Comparison of ENCODE assay signal across 16 mouse cellular contexts in the genomic region with DNA sequence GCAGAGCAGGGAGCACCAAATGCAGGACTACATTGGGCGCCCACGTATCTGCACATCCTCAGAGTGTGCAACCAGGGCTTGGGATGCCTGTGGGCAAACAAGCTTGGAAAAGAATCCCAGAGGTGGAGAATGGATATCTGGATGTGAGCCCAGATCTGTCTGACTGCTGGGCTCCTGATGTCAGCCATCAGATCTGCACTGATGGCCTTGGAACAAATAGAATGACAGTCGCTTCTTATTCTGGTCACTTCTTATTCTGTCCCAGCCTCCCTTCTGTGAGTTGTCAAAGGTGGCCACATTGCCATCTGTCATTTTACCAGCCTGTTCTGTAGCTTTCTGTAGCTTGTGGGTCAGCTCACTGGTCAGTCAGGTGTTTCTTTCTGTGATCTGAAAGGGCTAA. TPM values are rescaled to one million over a fixed set of nuclear protein-coding genes. Genes with fewer than 3 reads are reported as not detected.
DNase-seq lines count a peak whose midpoint lies in the region; ATAC-seq and TF ChIP-seq lines count a peak whose summit lies in the region.
"Had no signal": no experiment of that assay in that cellular context is flagged by ENCODE, and none has a peak within 500 bp of the region (broad histone marks: within the 10 kb centered on the region; RNA-seq: fewer than 3 reads in every experiment).

No protein-coding gene starts in this region.

- WGBS in hindbrain, embryonic 13.5 days = 91% methylated on average over 3 of the region's 3 CpGs
- WGBS in hindbrain, embryonic 11.5 days = 86% methylated on average over 3 of the region's 3 CpGs
- 73% methylated on average over 3 of the region's 3 CpGs for WGBS in midbrain, postnatal 0 days
- 80% methylated on average over 3 of the region's 3 CpGs for whole genome bisulfite sequencing in midbrain, embryonic 16.5 days
- 85% methylated on average over 3 of the region's 3 CpGs for WGBS in liver, embryonic 12.5 days (ENCODE audit: insufficient replicate concordance)

- no peaks in the 10 kb centered on the region for H3K27me3 ChIP-seq in hindbrain, embryonic 13.5 days
- H3K27me3 ChIP-seq in hindbrain, embryonic 11.5 days (ENCODE audit: control insufficient read depth, insufficient read depth, low read length) = no peaks in the 10 kb centered on the region
- H3K27me3 ChIP-seq in midbrain, postnatal 0 days (ENCODE audit: insufficient read depth, low read length) = no peaks in the 10 kb centered on the region
- H3K27me3 ChIP-seq in midbrain, embryonic 16.5 days (ENCODE audit: control insufficient read depth, insufficient read depth, low read depth, low read length) = no peaks in the 10 kb centered on the region
- peaks cover 5% of the 10 kb centered on the region; the same call in 1 of the 2 replicates for H3K27me3 ChIP-seq in liver, embryonic 12.5 days (replicated peaks)
- H3K27me3 ChIP-seq: kidney, embryonic 15.5 days; limb, embryonic 13.5 days; neural tube, embryonic 12.5 days had no signal

- no peak for TF ChIP-seq CTCF in midbrain, postnatal 0 days (IDR thresholded peaks at IDR 0.05)

- H3K4me3 ChIP-seq in hindbrain, embryonic 13.5 days = no peak overlapping the region
- no peak overlapping the region for H3K4me3 ChIP-seq in hindbrain, embryonic 11.5 days (ENCODE audit: low read depth, low read length)
- H3K4me3 ChIP-seq in midbrain, postnatal 0 days (ENCODE audit: low read depth, low read length) = no peak overlapping the region
- H3K4me3 ChIP-seq in midbrain, embryonic 16.5 days (ENCODE audit: low read depth, low read length) = no peak overlapping the region
- no peak overlapping the region for H3K4me3 ChIP-seq in liver, embryonic 12.5 days
- H3K4me3 ChIP-seq: kidney, embryonic 15.5 days; limb, embryonic 13.5 days; midbrain, embryonic 10.5 days; neural tube, embryonic 12.5 days had no signal

- ATAC-seq in hindbrain, embryonic 13.5 days (ENCODE audit: low FRiP score) = no peak
- no peak for ATAC-seq in hindbrain, embryonic 11.5 days (ENCODE audit: low FRiP score)
- no peak for ATAC-seq in midbrain, postnatal 0 days (ENCODE audit: low FRiP score)
- no peak for ATAC-seq in midbrain, embryonic 16.5 days
- ATAC-seq in liver, embryonic 12.5 days = no peak
- ATAC-seq: CD4-positive, CD25-positive, alpha-beta regulatory T cell, adult 4 months had no signal

- no peak for DNase-seq in hindbrain, embryonic 11.5 days (ENCODE audit: low spot score)
- DNase-seq in midbrain, postnatal 0 days (ENCODE audit: low spot score) = peak; percentile 32
- DNase-seq in cerebellum, adult 9-10 months = peak; percentile 77
- DNase-seq in ovary, adult 18-20 months (ENCODE audit: low spot score) = no peak
- DNase-seq: lung, adult 2 months; thymus, postnatal 36 days had no signal

- no peaks in the 10 kb centered on the region for H3K36me3 ChIP-seq in hindbrain, embryonic 13.5 days
- no peaks in the 10 kb centered on the region for H3K36me3 ChIP-seq in hindbrain, embryonic 11.5 days (ENCODE audit: control insufficient read depth, insufficient read depth, low read length)
- no peaks in the 10 kb centered on the region for H3K36me3 ChIP-seq in midbrain, postnatal 0 days (ENCODE audit: insufficient read depth, low read length)
- no peaks in the 10 kb centered on the region for H3K36me3 ChIP-seq in midbrain, embryonic 16.5 days (ENCODE audit: control insufficient read depth, insufficient read depth, low read length)
- H3K36me3 ChIP-seq in liver, embryonic 12.5 days = no peaks in the 10 kb centered on the region
- H3K36me3 ChIP-seq: kidney, embryonic 15.5 days; limb, embryonic 13.5 days; midbrain, embryonic 10.5 days; neural tube, embryonic 12.5 days had no signal

- peaks cover 13% of the 10 kb centered on the region; the same call in 1 of the 2 replicates for H3K4me1 ChIP-seq in hindbrain, embryonic 13.5 days (replicated peaks)
- 0 out of 2 replicates have a peak, but pooled peaks cover 2% of the 10 kb centered on the region for H3K4me1 ChIP-seq in hindbrain, embryonic 11.5 days (replicated peaks; ENCODE audit: control insufficient read depth, insufficient read depth, low read length)
- no peaks in the 10 kb centered on the region for H3K4me1 ChIP-seq in midbrain, postnatal 0 days (ENCODE audit: insufficient read depth, low read length)
- no peaks in the 10 kb centered on the region for H3K4me1 ChIP-seq in midbrain, embryonic 16.5 days (ENCODE audit: control insufficient read depth, insufficient read depth, low read length)
- no peaks in the 10 kb centered on the region for H3K4me1 ChIP-seq in liver, embryonic 12.5 days
- H3K4me1 ChIP-seq: limb, embryonic 13.5 days; neural tube, embryonic 12.5 days had no signal

- H3K4me2 ChIP-seq in hindbrain, embryonic 13.5 days = no peak overlapping the region
- no peak overlapping the region for H3K4me2 ChIP-seq in hindbrain, embryonic 11.5 days (replicated peaks; ENCODE audit: low read depth, low read length)
- H3K4me2 ChIP-seq in midbrain, postnatal 0 days (ENCODE audit: low read depth, low read length, poor library complexity, severe bottlenecking) = no peak overlapping the region
- H3K4me2 ChIP-seq in midbrain, embryonic 16.5 days (ENCODE audit: low read length) = no peak overlapping the region
- no peak overlapping the region for H3K4me2 ChIP-seq in liver, embryonic 12.5 days
- H3K4me2 ChIP-seq: kidney, embryonic 15.5 days; limb, embryonic 13.5 days; neural tube, embryonic 12.5 days had no signal

- no peaks in the 10 kb centered on the region for H3K9me3 ChIP-seq in hindbrain, embryonic 13.5 days
- H3K9me3 ChIP-seq in hindbrain, embryonic 11.5 days (ENCODE audit: control insufficient read depth, low read length) = no peaks in the 10 kb centered on the region
- no peaks in the 10 kb centered on the region for H3K9me3 ChIP-seq in midbrain, postnatal 0 days (ENCODE audit: low read length)
- no peaks in the 10 kb centered on the region for H3K9me3 ChIP-seq in midbrain, embryonic 16.5 days (replicated peaks; ENCODE audit: control insufficient read depth, low read length, poor library complexity, severe bottlenecking)
- no peaks in the 10 kb centered on the region for H3K9me3 ChIP-seq in liver, embryonic 12.5 days (replicated peaks)
- H3K9me3 ChIP-seq: kidney, embryonic 15.5 days; limb, embryonic 13.5 days; midbrain, embryonic 10.5 days; neural tube, embryonic 12.5 days had no signal

- peak overlapping the region; percentile 5; the same call in 1 of the 2 replicates for H3K27ac ChIP-seq in hindbrain, embryonic 13.5 days
- H3K27ac ChIP-seq in hindbrain, embryonic 11.5 days (ENCODE audit: low read depth, low read length) = no peak overlapping the region
- no peak overlapping the region for H3K27ac ChIP-seq in midbrain, postnatal 0 days (ENCODE audit: low read depth, low read length)
- no peak overlapping the region for H3K27ac ChIP-seq in midbrain, embryonic 16.5 days (ENCODE audit: low read length)
- H3K27ac ChIP-seq in liver, embryonic 12.5 days = no peak overlapping the region
- H3K27ac ChIP-seq: limb, embryonic 13.5 days; midbrain, embryonic 10.5 days; neural tube, embryonic 12.5 days had no signal

- H3K9ac ChIP-seq in hindbrain, embryonic 13.5 days = no peak overlapping the region
- H3K9ac ChIP-seq in hindbrain, embryonic 11.5 days (ENCODE audit: low read depth, low read length) = no peak overlapping the region
- no peak overlapping the region for H3K9ac ChIP-seq in midbrain, postnatal 0 days (replicated peaks; ENCODE audit: low read length, poor library complexity, severe bottlenecking)
- no peak overlapping the region for H3K9ac ChIP-seq in midbrain, embryonic 16.5 days (ENCODE audit: low read depth, low read length)
- H3K9ac ChIP-seq in liver, embryonic 12.5 days = no peak overlapping the region
- H3K9ac ChIP-seq: kidney, embryonic 15.5 days; limb, embryonic 13.5 days; neural tube, embryonic 12.5 days had no signal

RNA-seq across cellular contexts. Expression of gene Slco2b1, which starts 12.6 kb away (rescaled TPM):
- polyA plus RNA-seq in hindbrain, embryonic 13.5 days (2015; fragmentation: Nextera tagmentation; extraction: Ambion mirVana) = 5.8 TPM in 2 replicates
- polyA plus RNA-seq in hindbrain, embryonic 11.5 days (2014; fragmentation: Nextera tagmentation; extraction: Ambion mirVana) = 2.1 and 2.4 TPM in 2 replicates
- total RNA-seq in midbrain, postnatal 0 days (2014; rRNA removed) = 10.2 and 13.9 TPM in 2 replicates
- 6.5 TPM in 2 replicates for polyA plus RNA-seq in midbrain, postnatal 0 days (2015; fragmentation: Nextera tagmentation; extraction: Ambion mirVana)
- polyA plus RNA-seq in midbrain, embryonic 16.5 days (2015; fragmentation: Nextera tagmentation; extraction: Ambion mirVana) = 5.9 and 6.5 TPM in 2 replicates
- 0.29 and 0.45 TPM in 2 replicates for polyA plus RNA-seq in liver, embryonic 12.5 days (2016; fragmentation: Nextera tagmentation; extraction: Ambion mirVana)

RNA-seq across cellular contexts. Expression of gene Olfr520, which starts 31.5 kb away (rescaled TPM):
- not detected in 2 replicates for polyA plus RNA-seq in hindbrain, embryonic 13.5 days (2015; fragmentation: Nextera tagmentation; extraction: Ambion mirVana)
- not detected in 2 replicates for polyA plus RNA-seq in hindbrain, embryonic 11.5 days (2014; fragmentation: Nextera tagmentation; extraction: Ambion mirVana)
- not detected in 2 replicates for total RNA-seq in midbrain, postnatal 0 days (2014; rRNA removed)
- not detected in 2 replicates for polyA plus RNA-seq in midbrain, postnatal 0 days (2015; fragmentation: Nextera tagmentation; extraction: Ambion mirVana)
- polyA plus RNA-seq in midbrain, embryonic 16.5 days (2015; fragmentation: Nextera tagmentation; extraction: Ambion mirVana) = not detected in 2 replicates
- polyA plus RNA-seq in liver, embryonic 12.5 days (2016; fragmentation: Nextera tagmentation; extraction: Ambion mirVana) = not detected in 2 replicates
- total RNA-seq: hematopoietic stem cell, adult 5-6 weeks; layer of hippocampus, postnatal 25 days had no signal
- polyA plus RNA-seq: CD4-positive, CD25-positive, alpha-beta regulatory T cell, adult 4 months; kidney, embryonic 15.5 days; limb, embryonic 13.5 days; lung, adult 2 months; midbrain, embryonic 10.5 days; neural tube, embryonic 12.5 days had no signal

Comparison
In these comparisons a context has a peak if more than half of its experiments do, and no peak if none do; other contexts are left out.
1. DNase-seq: peak in midbrain, postnatal 0 days (single experiment) and cerebellum, adult 9-10 months (single experiment); none in hindbrain, embryonic 11.5 days (single experiment) and ovary, adult 18-20 months (single experiment).